Mouse (Mus musculus): ENCODE measurements around the gene Tspan17.

The Tspan17 gene

DNA sequence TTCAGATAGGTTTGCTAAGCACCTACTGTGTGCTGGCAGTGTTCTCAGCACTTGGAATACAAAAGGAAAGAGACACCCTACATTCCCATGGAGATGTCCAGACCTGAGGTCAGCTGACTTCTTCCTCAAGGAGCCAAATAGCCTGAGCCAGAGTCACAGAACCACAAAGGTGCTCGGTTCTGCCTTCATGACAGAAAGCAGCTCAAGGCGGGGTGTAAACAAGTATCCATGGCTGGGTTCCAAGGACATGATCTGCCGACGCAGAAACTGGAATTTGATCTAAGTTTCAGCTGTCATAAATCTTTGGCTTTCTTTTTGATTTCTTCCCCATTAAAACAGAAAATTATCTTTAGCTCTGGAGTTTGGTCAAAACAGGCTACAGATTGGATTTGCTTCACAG is 11.0 kb downstream of the Tspan17 start:
- no peak for ATAC-seq (ENCODE audit: insufficient number of reproducible peaks, low FRiP score, low TSS enrichment)

DNA sequence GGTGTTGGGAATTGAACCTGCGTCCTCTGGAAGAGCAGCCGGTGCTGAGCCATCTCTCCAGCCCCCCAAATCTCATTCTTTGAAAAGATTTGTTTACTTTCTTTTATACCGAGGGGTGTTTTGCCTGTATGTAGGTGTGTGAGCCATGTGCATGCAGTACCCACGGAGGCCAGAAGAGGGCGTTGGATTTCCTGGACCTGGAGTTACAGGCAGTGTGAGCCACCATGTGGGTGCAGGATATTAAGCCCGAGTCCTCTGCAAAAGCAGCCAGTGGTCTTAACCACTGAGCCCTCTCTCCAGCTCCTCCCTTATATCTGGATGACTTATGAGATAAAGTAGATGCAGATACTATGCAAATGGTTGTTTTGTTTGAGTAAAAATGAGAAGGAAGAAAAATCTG is 13.8 kb downstream of the Tspan17 start:
- ATAC-seq (ENCODE audit: insufficient number of reproducible peaks, low FRiP score, low TSS enrichment), result no peak

DNA sequence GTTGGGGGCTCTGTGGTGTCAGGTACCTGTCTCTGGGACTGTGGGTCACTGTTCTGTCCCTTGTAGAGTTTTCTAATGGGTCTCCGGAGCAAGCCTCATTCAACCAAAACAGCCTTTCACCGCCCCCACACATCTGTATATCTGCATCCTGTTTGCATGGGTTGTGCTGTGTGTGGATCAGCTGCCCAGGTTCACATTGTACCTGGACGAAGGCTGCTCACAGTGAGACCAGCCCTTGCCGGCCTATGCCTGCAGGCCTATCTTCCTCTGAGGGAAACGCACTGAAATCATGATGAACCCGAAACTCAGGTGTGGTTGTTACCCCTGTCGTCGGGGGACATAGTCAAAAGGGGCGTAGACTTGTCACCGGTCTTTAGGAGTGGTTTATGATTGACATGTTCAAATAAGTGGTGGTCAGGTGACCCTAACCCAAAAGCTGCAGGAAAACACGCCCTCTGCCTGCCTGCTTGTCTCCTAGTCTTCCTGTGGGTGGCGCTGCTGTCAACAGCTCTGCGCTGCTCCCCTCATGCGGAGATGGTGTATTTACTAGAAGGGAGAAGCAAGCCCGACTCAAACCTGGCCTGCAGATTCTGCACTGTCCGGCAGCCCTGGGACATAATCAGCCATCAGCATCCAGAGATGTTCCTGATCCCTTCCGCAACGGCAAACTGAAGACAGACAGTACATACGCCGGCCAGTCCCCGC is 16.1 kb downstream of the Tspan17 start:
- ATAC-seq (ENCODE audit: insufficient number of reproducible peaks, low FRiP score, low TSS enrichment), result peak; percentile 61; the same call in 1 of the 2 replicates

DNA sequence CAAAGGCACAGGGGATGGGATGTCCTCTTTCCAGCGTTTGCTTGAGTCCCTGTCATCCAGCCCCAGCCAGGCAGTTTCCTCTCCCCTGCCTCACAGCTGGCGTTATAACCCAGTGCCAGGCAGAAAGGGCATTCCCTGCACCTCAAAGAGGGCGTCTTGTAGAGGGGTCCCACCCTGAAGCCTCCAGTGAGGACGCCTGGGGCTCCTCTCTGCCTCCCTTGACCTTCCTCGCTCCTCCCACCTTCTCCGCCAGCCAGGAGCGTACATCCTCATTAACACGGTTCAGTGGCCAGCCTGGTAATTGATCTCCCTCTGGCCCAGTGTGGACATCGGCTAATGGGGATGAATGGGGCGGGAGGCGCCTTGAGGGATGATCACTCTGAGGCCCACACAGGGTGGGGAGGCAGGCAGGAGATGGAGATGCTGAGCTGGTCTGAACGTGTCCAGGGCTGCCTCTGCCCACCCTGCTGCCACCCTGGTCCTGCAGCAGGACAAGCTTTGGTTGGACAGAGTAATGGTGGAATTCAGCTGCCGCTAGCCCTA is 17.3 kb downstream of the Tspan17 start:
- ATAC-seq (ENCODE audit: insufficient number of reproducible peaks, low FRiP score, low TSS enrichment), result no peak

DNA sequence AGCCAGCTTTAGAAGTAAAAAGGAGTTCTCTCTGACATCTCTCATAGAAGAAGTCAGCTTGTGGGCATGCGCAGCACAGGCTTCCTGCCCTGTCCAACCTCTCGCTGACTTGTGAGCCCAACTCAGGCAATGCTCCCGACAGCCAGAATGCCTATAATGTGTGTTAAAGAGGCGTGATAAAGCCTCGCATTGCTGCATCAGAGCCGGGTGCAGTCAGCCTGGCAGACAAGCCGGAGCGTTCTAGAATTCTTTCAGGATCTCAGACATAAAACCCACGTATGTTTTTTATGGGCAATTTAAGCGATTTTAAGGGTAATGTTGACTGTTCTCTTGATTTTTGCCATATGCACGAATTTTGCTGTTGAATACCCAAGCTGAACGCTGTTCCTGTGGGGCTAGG is 18.9 kb downstream of the Tspan17 start:
- no peak for ATAC-seq (ENCODE audit: insufficient number of reproducible peaks, low FRiP score, low TSS enrichment)

DNA sequence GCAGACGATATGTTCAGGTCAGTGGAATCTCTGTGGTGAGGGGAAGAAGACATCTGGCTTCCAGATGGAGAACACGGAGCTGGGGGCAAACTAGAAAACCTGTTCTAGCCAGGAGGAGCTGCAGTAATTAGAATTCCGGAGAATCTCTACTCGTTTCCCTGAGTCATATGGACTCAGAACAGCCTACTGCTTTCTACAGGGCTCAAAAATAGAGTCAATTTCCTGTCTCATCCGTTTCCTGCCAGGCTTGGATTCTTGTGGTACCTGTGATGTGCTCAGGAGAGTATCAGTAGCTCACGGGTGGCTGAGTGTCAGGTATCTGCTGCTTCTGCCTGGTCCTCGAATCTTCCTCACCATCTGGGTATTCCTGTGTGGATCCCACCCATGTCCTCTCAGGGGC is 22.3 kb downstream of the Tspan17 start:
- no peak for ATAC-seq (ENCODE audit: insufficient number of reproducible peaks, low FRiP score, low TSS enrichment)

DNA sequence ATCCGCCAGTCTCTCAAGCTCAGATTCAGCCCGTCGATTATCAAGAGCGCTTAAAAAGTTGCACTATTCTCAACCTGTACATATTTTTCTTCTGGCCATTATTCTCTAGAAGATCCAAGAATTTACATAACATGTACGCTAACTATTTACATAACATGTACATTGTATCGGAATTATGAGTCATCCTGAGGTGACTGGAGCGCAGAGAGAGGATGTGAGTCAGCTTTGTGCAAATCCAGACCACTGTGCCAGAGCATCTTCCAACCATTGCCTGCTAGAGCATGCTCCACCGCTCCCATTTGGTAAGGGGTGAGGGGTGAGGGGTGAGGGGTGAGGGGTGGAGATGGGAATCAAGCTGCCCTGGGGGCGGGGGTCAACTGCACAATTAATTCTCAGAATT is 24.2 kb downstream of the Tspan17 start:
- ATAC-seq (ENCODE audit: insufficient number of reproducible peaks, low FRiP score, low TSS enrichment), result no peak

DNA sequence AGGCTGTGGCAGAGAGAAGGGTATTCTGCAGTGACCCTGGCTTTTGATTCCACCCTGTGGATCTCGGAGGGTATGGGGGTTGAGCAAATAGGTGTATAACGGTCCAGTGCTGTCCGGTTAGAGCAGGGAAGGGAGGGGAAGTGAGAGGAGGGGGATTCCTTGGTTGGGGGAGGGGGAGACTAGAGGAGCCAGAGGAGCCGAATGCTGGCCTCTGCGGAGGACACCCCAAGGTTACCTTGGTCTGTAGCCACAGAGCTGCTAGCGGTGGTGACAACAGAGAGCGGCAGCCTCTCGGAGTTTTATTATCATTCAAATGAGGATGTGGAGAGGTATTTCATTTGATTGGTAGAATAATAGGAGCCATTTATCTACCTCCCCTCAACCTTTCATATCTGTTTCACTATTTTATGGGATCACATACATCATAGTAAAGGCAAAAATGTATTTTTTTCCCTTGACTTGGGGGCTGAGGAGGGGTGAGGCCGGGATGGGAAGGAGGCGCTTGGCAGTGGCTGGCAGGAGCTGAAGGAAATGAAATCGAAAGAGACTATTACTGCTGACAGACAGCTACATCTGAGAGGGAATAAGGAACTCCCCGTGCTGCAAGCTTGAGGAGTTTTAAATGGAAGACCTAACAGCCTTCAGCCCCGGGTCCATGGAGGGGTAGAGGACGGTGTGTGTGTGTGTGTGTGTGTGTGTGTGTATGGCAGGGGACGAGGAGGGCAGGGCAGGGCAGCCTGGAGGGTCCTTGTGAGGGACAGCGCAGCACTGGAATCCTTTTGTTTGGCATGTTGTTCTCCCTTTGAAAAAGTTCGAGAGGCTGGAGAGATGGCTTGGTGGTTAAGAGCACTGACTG is 29.4 kb downstream of the Tspan17 start:
- no peak for ATAC-seq (ENCODE audit: insufficient number of reproducible peaks, low FRiP score, low TSS enrichment)

DNA sequence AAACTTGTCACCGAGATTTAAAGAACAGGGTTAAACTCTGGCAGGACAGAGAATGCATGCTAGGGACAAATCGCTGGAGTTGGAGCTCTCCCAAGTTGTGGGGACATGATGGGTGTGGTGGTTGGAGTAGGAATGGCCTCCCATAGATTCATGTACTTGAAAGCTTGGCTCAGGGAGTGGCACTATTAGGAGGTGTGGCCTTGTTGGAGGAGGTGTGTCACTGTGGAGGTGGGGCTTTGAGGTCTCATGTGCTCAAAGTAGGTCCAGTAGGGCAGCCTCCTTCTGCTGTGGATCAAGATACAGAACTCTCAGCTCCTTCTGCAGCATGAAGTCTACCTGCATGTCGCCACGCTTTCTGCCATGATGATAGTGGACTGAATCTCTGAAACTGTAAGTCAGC is 31.9 kb downstream of the Tspan17 start:
- no peak for ATAC-seq (ENCODE audit: insufficient number of reproducible peaks, low FRiP score, low TSS enrichment)

DNA sequence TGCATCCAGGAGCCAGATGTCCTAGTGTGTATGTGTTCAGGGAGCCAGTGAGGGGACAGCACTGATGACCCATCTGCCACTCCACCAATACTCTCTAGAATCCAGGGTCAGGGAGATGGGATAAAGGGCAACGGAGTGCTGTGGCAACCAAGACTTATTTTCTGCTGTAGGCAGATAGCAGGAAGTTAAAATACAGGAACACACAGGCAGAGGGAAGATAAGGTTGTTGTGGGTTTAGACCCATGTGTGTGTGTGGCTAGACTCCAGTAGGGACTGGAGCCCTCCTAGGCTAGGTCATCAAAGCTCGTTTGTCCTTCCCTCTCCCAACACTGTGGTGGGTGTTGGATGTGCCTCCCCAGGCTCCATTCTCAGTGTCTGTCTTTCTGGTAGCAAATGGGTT is 32.8 kb downstream of the Tspan17 start:
- ATAC-seq (ENCODE audit: insufficient number of reproducible peaks, low FRiP score, low TSS enrichment), result no peak

DNA sequence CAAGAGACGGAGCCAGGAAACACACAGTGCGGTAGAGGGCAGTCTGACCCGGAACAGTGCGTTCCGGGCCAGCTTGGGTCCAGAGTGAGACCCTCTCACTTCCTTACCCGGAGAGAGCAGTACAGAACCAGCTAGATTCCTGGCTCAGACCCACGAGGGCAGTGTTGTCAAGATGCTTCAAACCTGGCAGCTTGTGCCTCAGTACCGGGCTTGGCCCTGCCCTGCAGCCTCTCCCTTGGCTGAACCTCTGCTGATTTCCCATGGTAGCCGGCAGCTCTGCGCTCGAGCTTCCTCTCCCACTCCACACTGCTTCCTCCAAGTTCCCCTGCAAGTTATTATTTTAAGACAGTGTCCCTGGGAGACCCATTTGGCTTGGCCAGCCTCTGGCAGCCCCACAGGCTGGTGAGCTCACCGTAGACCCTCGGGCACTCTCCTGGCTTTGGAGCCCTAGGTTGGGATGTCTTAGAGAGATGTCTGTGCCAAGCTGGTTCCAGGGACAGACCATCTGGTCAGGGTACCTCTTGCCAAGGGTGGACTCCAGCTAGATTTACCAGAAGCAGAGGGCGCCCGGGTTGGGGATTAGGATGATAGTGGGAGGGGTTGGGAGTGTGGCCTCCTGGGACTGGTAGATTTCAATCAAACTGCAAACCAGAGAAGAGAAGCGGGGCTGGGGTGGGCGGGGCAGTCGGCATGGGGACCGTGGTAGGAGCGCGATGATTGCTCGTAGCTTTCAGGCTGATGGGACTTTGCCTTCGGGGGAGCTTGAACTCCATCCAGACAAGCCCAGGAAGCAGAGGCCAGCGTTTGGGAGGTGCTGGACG is 35.1 kb downstream of the Tspan17 start:
- peak; percentile 91 for ATAC-seq (ENCODE audit: insufficient number of reproducible peaks, low FRiP score, low TSS enrichment)

DNA sequence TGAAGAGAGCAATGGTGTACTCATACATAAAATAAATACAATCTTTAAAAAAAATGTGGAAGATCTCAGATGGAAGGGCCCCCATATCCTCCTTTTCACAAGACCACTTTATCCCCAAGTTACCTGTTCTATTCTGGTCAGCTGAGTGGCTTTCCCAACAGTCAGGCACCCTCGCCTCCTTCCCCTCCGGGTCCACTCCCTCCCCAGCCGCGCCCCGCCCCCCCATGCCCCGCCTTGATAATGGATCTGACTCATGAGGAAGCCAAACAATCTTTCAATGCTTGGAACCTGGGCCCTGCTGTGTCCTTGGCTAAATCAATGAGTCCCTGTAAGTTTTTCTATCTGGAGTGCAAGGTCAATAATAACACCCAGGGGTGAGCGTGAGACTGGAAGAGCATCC is 38.8 kb downstream of the Tspan17 start:
- no peak for ATAC-seq (ENCODE audit: insufficient number of reproducible peaks, low FRiP score, low TSS enrichment)

DNA sequence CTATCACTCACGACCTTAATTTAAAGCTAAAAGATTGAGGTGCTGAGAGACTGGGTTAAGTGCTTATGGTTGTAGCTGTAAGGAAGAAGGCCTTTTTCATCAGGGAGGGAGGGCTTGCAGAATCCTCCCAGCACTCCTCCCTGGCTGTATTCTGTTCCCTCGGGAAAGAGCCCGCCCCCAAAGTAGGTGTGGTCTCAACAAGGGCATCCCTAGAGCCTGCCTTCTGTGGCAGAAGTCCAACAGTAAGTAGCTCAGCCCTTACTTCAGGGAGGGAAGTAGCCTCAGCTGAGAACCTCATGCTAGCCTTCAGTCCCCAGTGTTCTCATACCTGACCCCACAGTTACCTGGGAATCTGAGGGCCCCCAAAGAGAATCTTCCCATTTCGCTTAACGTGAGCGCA is 39.3 kb downstream of the Tspan17 start:
- ATAC-seq (ENCODE audit: insufficient number of reproducible peaks, low FRiP score, low TSS enrichment), result no peak

DNA sequence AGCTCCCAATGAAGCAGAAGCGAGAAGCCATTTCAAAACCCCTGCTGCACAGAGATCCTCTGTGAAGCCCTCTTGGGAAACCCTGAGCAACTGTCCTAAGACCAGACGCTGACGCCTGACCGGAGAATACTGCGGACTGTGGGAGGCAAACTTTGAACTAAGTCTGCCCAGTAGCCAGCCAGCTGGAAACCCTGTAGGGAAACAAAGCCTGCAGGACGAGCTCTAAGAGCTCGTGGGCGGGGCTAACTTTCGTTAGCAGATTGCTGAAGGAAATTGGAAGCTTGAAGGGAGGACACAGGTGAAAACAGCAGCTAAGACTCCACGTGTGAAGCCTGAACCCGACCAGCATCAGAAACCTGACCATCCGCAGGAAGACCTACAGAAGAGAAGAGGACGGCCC is 40.3 kb downstream of the Tspan17 start:
- no peak for ATAC-seq (ENCODE audit: insufficient number of reproducible peaks, low FRiP score, low TSS enrichment)

DNA sequence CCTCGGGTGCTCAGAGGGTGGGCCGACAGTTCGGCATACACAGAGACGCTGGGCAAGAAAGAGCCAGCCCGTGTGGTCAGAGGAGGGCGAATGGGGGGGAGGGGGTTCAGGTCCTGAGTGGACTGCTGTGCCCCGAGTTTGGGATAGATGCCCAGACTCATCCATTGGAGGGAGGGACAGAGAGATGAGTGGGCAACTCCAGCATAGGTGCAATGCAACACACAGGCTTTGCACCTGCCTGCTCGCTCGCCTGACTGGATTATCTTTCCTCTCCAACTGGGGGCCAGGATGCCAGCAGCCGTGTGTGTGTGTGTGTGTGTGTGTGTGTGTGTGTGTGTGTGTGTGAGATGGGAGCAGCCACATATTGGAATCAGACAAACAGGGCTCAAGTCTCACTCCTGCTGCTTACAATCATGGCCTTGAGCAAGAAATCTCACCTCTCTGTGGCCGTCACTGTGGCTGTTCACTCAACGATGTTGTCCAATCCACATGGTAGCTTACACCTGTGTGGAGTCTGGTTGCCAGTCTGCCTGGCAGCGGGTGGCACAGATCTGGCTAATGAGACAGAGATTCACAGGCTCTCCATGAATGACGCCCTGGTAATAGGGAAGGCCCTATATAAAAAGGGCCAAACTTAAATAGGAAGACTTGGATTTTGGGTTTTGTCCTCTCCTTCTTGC is 47.3 kb downstream of the Tspan17 start:
- ATAC-seq (ENCODE audit: insufficient number of reproducible peaks, low FRiP score, low TSS enrichment), result peak; percentile 49; the same call in 1 of the 2 replicates

DNA sequence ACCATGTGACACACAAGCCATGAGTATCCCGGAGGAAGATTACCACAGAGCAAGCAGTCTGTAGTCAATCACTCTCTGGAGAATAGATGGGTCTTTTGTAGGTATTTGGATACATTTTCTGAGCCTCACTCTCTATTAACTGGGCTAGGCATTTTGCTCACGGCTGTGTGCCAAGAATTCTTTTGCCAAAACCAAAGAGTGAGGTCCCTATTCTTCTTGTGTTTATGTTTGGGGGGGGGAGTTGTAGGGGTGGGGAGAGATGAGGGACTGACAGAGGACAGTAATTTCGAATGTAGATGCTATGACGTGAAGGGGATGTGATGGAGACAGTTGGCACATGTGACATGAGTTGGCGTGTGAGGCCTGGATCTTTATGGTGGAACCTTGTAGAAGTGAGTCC is 47.9 kb downstream of the Tspan17 start:
- no peak for ATAC-seq (ENCODE audit: insufficient number of reproducible peaks, low FRiP score, low TSS enrichment)

DNA sequence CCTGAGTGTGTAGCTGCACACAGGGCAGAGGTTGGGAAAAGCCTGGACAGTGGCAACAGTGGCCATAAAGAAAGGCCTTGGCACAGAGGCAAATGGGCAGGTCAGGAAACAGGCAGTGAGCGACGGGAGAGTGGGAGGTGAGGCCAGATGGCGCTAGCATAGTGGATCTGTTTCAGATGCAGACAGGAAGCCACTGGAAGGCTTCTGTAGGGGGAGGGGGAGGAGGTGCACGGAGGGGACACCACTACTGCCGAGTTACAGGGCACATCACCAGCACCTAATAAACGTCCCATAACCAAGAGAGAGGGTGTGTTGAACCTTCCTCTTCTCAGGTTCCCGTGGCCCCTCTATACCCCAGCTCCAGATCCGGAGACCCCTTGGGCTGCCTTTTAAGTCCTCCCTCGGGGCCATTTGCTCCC is 48.3 kb downstream of the Tspan17 start:
- ATAC-seq (ENCODE audit: insufficient number of reproducible peaks, low FRiP score, low TSS enrichment), result peak; percentile 66; the same call in 1 of the 2 replicates

DNA sequence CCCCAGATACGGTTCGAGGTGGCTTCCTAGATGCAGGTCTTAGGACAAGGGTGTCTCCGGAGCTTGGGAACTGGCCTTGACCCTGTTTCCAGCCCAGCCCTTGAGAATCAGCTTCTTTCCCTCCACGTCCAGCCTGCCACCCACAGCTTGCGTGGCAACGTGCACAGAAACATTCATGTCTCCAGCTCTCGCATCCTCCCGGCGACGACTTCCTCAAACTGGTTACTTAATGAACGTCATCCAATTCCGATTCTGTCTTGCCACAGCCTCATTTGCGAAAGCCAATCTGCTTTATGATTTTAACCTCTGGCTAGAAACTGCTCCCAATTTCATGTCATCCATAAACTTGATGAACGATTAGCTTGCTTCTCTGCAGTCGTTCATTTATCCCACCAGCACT is 49.4 kb downstream of the Tspan17 start:
- no peak for ATAC-seq (ENCODE audit: insufficient number of reproducible peaks, low FRiP score, low TSS enrichment)

DNA sequence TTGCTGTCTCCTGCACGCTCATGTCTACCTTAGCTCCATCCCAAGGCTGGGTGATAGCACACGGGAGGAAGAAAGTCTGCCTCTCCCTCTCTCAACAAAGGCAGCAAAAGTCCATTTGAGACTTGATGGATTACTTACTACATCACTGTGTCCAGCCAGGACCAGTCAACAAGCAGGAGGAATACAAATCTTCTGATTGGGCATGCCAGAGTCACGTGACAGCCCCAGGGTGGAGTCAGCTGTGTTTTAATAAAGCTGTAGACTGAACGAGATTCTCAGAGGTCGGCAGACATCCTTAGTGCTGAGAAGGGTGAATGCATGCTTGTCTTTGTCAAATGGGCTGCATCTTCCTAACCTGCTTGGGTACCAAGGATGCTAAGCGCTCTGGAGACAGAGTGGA is 50.0 kb downstream of the Tspan17 start:
- ATAC-seq (ENCODE audit: insufficient number of reproducible peaks, low FRiP score, low TSS enrichment), result no peak

DNA sequence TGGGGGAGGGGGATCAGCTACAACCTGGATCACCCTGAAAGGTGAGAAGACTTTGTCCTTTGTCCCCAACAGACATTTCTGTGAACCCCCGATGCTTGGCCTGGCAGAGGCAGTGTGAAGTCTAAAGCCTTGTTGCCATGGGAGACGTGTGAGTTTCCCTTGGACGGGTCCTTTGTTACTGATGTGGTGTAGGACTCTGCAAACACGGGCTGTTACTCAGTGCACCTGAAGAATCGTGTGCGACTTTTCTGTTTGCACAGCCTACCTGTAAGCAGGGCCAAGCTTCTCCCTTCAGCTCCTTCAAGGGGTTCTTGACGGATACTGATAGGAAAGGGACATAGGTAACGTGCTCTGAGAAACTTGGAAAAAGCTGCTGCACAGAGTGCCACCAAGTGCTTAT is 55.4 kb downstream of the Tspan17 start:
- ATAC-seq (ENCODE audit: insufficient number of reproducible peaks, low FRiP score, low TSS enrichment), result no peak

Measured in cerebellum, adult (tissue).